Mouse (Mus musculus) intestine, postnatal 0 days (tissue): Measurements from ENCODE around the gene Npw. TPM values are rescaled to one million over a fixed set of nuclear protein-coding genes. Genes with fewer than 3 reads are reported as not detected.

Source experiments
- ATAC-seq: fragments of 200-750 bp; cut with Nextera tagmentation; 2 replicates; pipeline ENCODE4 v1.8.0; 2017; ENCODE audit warnings: mild to moderate bottlenecking, moderate TSS enrichment, moderate library complexity
- H3K27ac ChIP-seq: fragments of 300-500 bp; sonication (generic); 2 replicates; pipeline ENCODE4 v1.5.1; 2014; ENCODE audit warnings: mild to moderate bottlenecking, low read depth, low read length, moderate library complexity
- H3K27me3 ChIP-seq: fragments of 300-500 bp; sonication (generic); replicated peaks from 2 replicates; pipeline ENCODE4 v1.6.1; 2014; ENCODE audit warnings: low read length, mixed read lengths; ENCODE audit not compliant: control insufficient read depth, insufficient read depth
- H3K36me3 ChIP-seq: fragments of 300-500 bp; sonication (generic); 2 replicates; pipeline ENCODE4 v1.6.1; 2014; ENCODE audit warnings: mild to moderate bottlenecking, moderate library complexity; ENCODE audit not compliant: control insufficient read depth, insufficient read depth
- H3K4me1 ChIP-seq: fragments of 300-500 bp; sonication (generic); replicated peaks from 2 replicates; pipeline ENCODE4 v1.6.1; 2014; ENCODE audit warnings: antibody characterized with exemption, low read length, mixed read lengths; ENCODE audit not compliant: control insufficient read depth, insufficient read depth
- H3K4me2 ChIP-seq: fragments of 300-500 bp; sonication (generic); replicated peaks from 2 replicates; pipeline ENCODE4 v1.6.1; 2014; ENCODE audit warnings: low read depth, mild to moderate bottlenecking, moderate library complexity
- H3K4me3 ChIP-seq: fragments of 300-500 bp; sonication (generic); 2 replicates; pipeline ENCODE4 v1.5.1; 2014; ENCODE audit warnings: low read depth, low read length
- H3K9ac ChIP-seq: fragments of 300-500 bp; sonication (generic); 2 replicates; pipeline ENCODE4 v1.6.1; 2014; ENCODE audit warnings: mild to moderate bottlenecking, low read depth, low read length
- H3K9me3 ChIP-seq: fragments of 300-500 bp; sonication (generic); 2 replicates; pipeline ENCODE4 v1.6.1; 2016; ENCODE audit warnings: mixed run types; ENCODE audit not compliant: control insufficient read depth
- CTCF ChIP-seq: sonication (generic); IDR thresholded peaks from 2 replicates; pipeline ENCODE4 v1.5.1; 2016; ENCODE audit warnings: low read depth, mild to moderate bottlenecking, control low read depth, antibody characterized with exemption, moderate library complexity
- WGBS: fragments of 180-500 bp; shearing (Covaris S2); extraction: QIAGEN DNeasy Blood & Tissue Kit; methylation state at CpG from one replicate; pipeline ENCODE4 v1.1.7; 2014; 5-methylcytosine and 5-hydroxymethylcytosine counted together
- polyA plus RNA-seq: library from polyadenylated mRNA; unstranded; fragments of >200 nt; fragmentation: Nextera tagmentation; extraction: Ambion mirVana; gene quantifications from 2 replicates; pipeline ENCODE4 v1.2.1, GENCODE M21; 2015

Npw gene
- polyA plus RNA-seq, 1 experiment from 2014 or later, result 0.20 TPM

DNA sequence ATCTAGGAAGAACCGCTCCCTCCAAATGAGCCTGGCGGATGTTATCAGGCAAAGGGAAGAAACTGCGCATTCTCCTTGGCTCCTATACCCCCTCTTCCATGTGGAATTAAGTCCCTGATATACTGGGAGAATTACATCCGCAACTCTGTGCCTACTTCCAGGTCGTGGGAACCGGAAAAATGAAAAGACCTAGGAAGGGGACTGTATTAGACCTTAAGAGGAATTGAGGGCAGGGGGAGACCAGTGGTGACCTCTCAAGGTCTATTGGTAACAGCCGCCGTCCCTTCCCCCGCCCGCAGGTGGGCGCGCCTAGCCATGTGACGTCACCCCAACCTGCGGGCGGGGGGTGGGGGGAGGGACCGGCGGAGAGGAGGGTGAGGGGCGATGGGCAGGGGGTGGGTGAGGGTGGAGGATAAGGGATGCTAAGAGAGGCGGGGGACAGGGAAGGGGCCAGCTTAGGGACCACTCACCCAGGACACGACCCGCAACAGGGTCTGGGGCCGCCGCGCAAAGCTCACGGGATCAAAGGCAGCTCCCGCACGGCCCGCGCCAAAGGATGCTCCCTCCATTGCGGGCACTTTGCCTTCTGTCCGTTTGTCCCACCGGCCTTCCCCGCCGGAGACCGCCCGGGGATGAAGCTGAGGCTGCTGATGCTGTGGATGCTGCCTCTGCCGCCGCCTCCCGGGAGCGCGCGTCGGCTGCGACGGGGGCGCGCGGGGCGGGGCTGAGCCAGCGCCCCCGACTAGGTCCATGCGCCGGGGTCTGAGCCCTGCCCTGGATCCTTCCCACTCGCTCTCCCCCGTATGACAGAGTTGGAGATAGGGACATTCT lies 31.2 kb upstream of the Npw start, which contains the start of gene Syngr3:
TSS of gene Syngr3 (minus strand) at position 705 of the 831 bp plus-strand sequence.
- TF ChIP-seq CTCF, result 0 out of 2 replicates have a peak, but pooled peaks have one; percentile 12
- Histone ChIP-seq H3K4me2 (peak within 1 kb of the TSS; percentile 65), H3K27ac (no peak within 1 kb of the TSS), H3K9me3 (no peaks in the 10 kb centered on the region), H3K36me3 (peaks cover 10% of the 10 kb centered on the region; the same call in 1 of the 2 replicates), H3K4me3 (peak within 1 kb of the TSS; percentile 38), H3K27me3 (peaks cover 36% of the 10 kb centered on the region), H3K9ac (peak within 1 kb of the TSS; percentile 37), H3K4me1 (peaks cover 6% of the 10 kb centered on the region; the same call in 1 of the 2 replicates)
- ATAC-seq, result no peak
- 2% methylated on average over 46 of the region's 55 CpGs for WGBS

DNA sequence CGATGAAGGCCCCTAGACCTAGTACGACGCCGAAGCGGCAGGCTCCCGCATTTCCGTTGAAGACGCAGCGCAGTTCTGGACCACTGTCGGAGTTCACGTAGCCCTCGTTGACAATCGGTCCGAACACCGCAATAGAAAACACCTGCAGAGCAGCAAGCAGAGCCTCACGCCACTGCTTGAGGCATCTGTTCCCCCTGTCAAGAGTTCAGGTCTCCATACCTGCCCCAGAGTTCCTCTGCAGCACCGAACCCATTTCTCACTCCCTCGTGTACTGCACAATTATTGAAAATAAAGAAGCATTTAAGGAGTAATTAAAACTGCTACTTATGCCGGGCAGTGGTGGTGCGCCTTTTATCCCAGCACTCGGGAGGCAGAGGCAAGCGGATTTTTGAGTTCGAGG lies 29.3 kb upstream of the Npw start:
- Histone ChIP-seq H3K4me1 (peaks cover 6% of the 10 kb centered on the region; the same call in 1 of the 2 replicates), H3K27me3 (peaks cover 36% of the 10 kb centered on the region), H3K4me2 (peak overlapping the region; percentile 61), H3K4me3 (peak overlapping the region; percentile 38), H3K36me3 (peaks cover 4% of the 10 kb centered on the region; the same call in 1 of the 2 replicates), H3K9ac (no peak overlapping the region), H3K9me3 (no peaks in the 10 kb centered on the region), H3K27ac (no peak overlapping the region)
- no peak for TF ChIP-seq CTCF
- no peak for ATAC-seq
- 23% methylated on average over 23 of the region's 23 CpGs for WGBS

DNA sequence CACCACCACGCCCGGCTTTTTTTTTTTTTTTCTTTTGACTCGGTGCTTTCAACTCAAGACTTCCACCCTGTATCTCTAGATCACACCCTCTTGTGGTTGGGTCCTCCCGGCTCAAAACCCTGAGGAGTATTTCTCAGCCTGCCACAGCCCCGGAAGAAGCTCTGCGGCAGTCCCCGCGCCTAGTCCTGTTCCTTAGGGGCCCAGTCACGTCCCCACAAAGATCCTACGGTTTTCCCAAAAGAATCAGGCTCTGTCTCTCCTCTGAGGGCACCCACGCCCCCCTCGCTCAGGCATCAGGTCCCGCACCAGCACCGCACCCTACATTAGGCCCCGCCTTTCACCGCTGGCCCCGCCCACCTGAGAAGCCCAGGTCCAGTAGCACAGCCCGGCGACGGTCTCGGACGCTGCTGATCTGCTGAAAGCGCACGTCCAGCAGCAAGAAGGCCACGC lies 28.9 kb upstream of the Npw start:
- Histone ChIP-seq H3K27me3 (peaks cover 36% of the 10 kb centered on the region), H3K4me3 (peak overlapping the region; percentile 38), H3K9me3 (no peaks in the 10 kb centered on the region), H3K36me3 (peaks cover under 1% of the 10 kb centered on the region; the same call in 1 of the 2 replicates), H3K9ac (peak overlapping the region; percentile 26; the same call in 1 of the 2 replicates), H3K27ac (no peak overlapping the region), H3K4me2 (peak overlapping the region; percentile 61), H3K4me1 (peaks cover 6% of the 10 kb centered on the region; the same call in 1 of the 2 replicates)
- peak; percentile 46 for ATAC-seq
- peak; percentile 11; the same call in 1 of the 2 replicates for TF ChIP-seq CTCF
- WGBS, result under 1% methylated on average over 25 of the region's 25 CpGs

GRCm38 (mm10) chr17:24686514-24686913 lies 28.3 kb upstream of the Npw start:
- H3K4me2 ChIP-seq, result peak overlapping the region; percentile 45
- H3K4me3 ChIP-seq, result 0 out of 2 replicates have a peak overlapping the region, but pooled peaks have one; percentile 2
- H3K4me1 ChIP-seq, result peaks cover 6% of the 10 kb centered on the region; the same call in 1 of the 2 replicates
- no peak overlapping the region for H3K27ac ChIP-seq
- H3K9ac ChIP-seq, result no peak overlapping the region; the same call in 1 of the 2 replicates
- TF ChIP-seq CTCF, result no peak
- peaks cover 36% of the 10 kb centered on the region for H3K27me3 ChIP-seq
- 0 out of 2 replicates have a peak, but pooled peaks have one; percentile 61 for ATAC-seq
- peaks cover 7% of the 10 kb centered on the region for H3K36me3 ChIP-seq
- WGBS, result 37% methylated on average over 16 of the region's 16 CpGs
- no peaks in the 10 kb centered on the region for H3K9me3 ChIP-seq

DNA sequence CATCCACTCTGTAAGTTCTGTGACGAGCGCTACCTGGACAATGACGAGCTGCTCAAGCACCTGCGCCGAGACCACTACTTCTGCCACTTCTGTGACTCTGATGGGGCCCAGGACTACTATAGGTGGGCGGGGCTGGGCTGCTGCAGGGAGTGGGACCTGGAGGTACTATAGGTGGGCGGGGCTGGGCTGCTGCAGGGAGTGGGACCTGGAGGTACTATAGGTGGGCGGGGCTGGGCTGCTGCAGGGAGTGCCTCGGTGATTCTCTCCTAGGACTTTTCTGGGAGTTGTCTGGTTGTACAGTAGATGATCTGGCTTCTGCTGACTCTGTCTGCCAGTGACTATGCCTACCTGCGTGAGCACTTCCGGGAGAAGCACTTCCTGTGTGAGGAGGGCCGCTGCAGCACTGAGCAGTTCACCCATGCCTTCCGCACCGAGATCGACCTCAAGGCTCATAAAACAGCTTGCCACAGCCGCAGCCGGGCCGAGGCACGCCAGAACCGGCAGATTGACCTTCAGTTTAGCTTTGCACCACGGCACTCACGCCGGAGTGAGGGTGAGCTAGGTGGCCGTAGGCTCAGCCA lies 19.3 kb upstream of the Npw start:
- H3K9me3 ChIP-seq, result no peaks in the 10 kb centered on the region
- 49% methylated on average over 24 of the region's 24 CpGs for WGBS
- H3K9ac ChIP-seq, result no peak overlapping the region
- H3K4me1 ChIP-seq, result no peaks in the 10 kb centered on the region
- peak overlapping the region; percentile 62 for H3K27ac ChIP-seq
- peak overlapping the region; percentile 48 for H3K4me2 ChIP-seq
- TF ChIP-seq CTCF, result no peak
- peak; percentile 76 for ATAC-seq
- no peaks in the 10 kb centered on the region for H3K27me3 ChIP-seq
- H3K36me3 ChIP-seq, result peaks cover 67% of the 10 kb centered on the region
- H3K4me3 ChIP-seq, result no peak overlapping the region

GRCm38 (mm10) chr17:24676877-24677276 lies 18.6 kb upstream of the Npw start:
- H3K27ac ChIP-seq, result peak overlapping the region; percentile 21
- H3K27me3 ChIP-seq, result no peaks in the 10 kb centered on the region
- peaks cover 1% of the 10 kb centered on the region; the same call in 1 of the 2 replicates for H3K4me1 ChIP-seq
- WGBS, result 94% methylated on average over 5 of the region's 5 CpGs
- no peak overlapping the region for H3K4me3 ChIP-seq
- TF ChIP-seq CTCF, result no peak
- H3K36me3 ChIP-seq, result peaks cover 63% of the 10 kb centered on the region
- no peaks in the 10 kb centered on the region for H3K9me3 ChIP-seq
- H3K9ac ChIP-seq, result no peak overlapping the region
- H3K4me2 ChIP-seq, result no peak overlapping the region
- ATAC-seq, result no peak
